Mouse (Mus musculus): ENCODE measurements around the gene Wdr11.

The Wdr11 gene

GRCm38 (mm10) chr7:129680534-129681210, 89.0 kb downstream of the Wdr11 start:
- peak; percentile 69 for DNase-seq (ENCODE audit: extremely low spot score, low read depth, low spot score)

GRCm38 (mm10) chr7:129682525-129682924, 90.9 kb downstream of the Wdr11 start:
- DNase-seq (ENCODE audit: extremely low spot score, low read depth, low spot score) = no peak

GRCm38 (mm10) chr7:129685326-129685725, 93.7 kb downstream of the Wdr11 start:
- DNase-seq (ENCODE audit: extremely low spot score, low read depth, low spot score) = no peak

Data from hindlimb bud, embryonic 11.5 days (tissue).